Mouse (Mus musculus): Measurements from ENCODE around the gene Slc25a25. TPM values are rescaled to one million over a fixed set of nuclear protein-coding genes. Genes with fewer than 3 reads are reported as not detected.

Gene Slc25a25
- polyA plus RNA-seq, 1 experiment from 2014 or later, result 40.0 TPM

DNA sequence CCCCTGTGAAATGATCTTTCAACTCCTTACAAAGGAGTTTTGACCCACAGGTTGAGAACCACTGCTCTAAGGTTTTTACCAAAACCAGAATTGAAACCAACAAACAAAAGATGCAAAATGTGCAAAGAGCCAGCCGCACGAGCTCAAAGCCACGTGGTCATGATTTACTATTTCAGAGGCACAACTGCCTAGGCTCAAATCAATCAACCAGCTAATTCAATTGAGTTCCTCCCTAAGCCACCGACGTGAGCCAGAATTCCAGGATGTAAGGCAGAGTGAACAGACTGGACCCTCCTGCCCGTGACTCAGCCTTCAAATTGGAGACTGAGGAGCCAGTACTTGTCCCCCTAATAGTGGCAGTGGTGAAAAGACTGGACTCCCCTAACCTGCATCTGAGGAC lies 12.1 kb downstream of the Slc25a25 start:
- Histone ChIP-seq H3K36me3 (no peaks in the 10 kb centered on the region), H3K4me3 (no peak overlapping the region), H3K9ac (replicated peaks) (no peak overlapping the region), H3K4me2 (replicated peaks) (no peak overlapping the region), H3K4me1 (peaks cover 40% of the 10 kb centered on the region), H3K27ac (replicated peaks) (0 out of 2 replicates have a peak overlapping the region, but pooled peaks have one; percentile 22), H3K27me3 (no peaks in the 10 kb centered on the region), H3K9me3 (no peaks in the 10 kb centered on the region)
- WGBS, result 48% methylated on average over 6 of the region's 6 CpGs
- no peak for ATAC-seq (ENCODE audit: low FRiP score, low read depth)

GRCm38 (mm10) chr2:32438733-32439132 lies 12.5 kb downstream of the Slc25a25 start:
- H3K4me2 ChIP-seq (replicated peaks), result no peak overlapping the region
- H3K27me3 ChIP-seq, result no peaks in the 10 kb centered on the region
- WGBS, result 88% methylated on average over 3 of the region's 3 CpGs
- H3K9me3 ChIP-seq, result no peaks in the 10 kb centered on the region
- H3K4me1 ChIP-seq, result peaks cover 40% of the 10 kb centered on the region
- no peaks in the 10 kb centered on the region for H3K36me3 ChIP-seq
- no peak overlapping the region for H3K27ac ChIP-seq (replicated peaks)
- no peak overlapping the region for H3K4me3 ChIP-seq
- no peak for ATAC-seq (ENCODE audit: low FRiP score, low read depth)
- H3K9ac ChIP-seq (replicated peaks), result no peak overlapping the region

GRCm38 (mm10) chr2:32437612-32438166 lies 13.6 kb downstream of the Slc25a25 start:
- no peak overlapping the region for H3K4me2 ChIP-seq (replicated peaks)
- ATAC-seq (ENCODE audit: low FRiP score, low read depth), result no peak
- H3K27ac ChIP-seq (replicated peaks), result 0 out of 2 replicates have a peak overlapping the region, but pooled peaks have one; percentile 15
- H3K27me3 ChIP-seq, result no peaks in the 10 kb centered on the region
- WGBS, result 49% methylated on average over 2 of the region's 2 CpGs
- H3K4me1 ChIP-seq, result peaks cover 40% of the 10 kb centered on the region
- H3K4me3 ChIP-seq, result no peak overlapping the region
- no peaks in the 10 kb centered on the region for H3K36me3 ChIP-seq
- no peak overlapping the region; the same call in 1 of the 2 replicates for H3K9ac ChIP-seq (replicated peaks)
- H3K9me3 ChIP-seq, result no peaks in the 10 kb centered on the region

GRCm38 (mm10) chr2:32436686-32437372 lies 14.4 kb downstream of the Slc25a25 start:
- Histone ChIP-seq H3K4me1 (peaks cover 40% of the 10 kb centered on the region), H3K4me3 (no peak overlapping the region), H3K27me3 (no peaks in the 10 kb centered on the region), H3K36me3 (no peaks in the 10 kb centered on the region), H3K9me3 (no peaks in the 10 kb centered on the region), H3K27ac (replicated peaks) (peak overlapping the region; percentile 36; the same call in 1 of the 2 replicates), H3K9ac (replicated peaks) (no peak overlapping the region), H3K4me2 (replicated peaks) (no peak overlapping the region)
- WGBS, result 60% methylated on average over 3 of the region's 3 CpGs
- ATAC-seq (ENCODE audit: low FRiP score, low read depth), result no peak

DNA sequence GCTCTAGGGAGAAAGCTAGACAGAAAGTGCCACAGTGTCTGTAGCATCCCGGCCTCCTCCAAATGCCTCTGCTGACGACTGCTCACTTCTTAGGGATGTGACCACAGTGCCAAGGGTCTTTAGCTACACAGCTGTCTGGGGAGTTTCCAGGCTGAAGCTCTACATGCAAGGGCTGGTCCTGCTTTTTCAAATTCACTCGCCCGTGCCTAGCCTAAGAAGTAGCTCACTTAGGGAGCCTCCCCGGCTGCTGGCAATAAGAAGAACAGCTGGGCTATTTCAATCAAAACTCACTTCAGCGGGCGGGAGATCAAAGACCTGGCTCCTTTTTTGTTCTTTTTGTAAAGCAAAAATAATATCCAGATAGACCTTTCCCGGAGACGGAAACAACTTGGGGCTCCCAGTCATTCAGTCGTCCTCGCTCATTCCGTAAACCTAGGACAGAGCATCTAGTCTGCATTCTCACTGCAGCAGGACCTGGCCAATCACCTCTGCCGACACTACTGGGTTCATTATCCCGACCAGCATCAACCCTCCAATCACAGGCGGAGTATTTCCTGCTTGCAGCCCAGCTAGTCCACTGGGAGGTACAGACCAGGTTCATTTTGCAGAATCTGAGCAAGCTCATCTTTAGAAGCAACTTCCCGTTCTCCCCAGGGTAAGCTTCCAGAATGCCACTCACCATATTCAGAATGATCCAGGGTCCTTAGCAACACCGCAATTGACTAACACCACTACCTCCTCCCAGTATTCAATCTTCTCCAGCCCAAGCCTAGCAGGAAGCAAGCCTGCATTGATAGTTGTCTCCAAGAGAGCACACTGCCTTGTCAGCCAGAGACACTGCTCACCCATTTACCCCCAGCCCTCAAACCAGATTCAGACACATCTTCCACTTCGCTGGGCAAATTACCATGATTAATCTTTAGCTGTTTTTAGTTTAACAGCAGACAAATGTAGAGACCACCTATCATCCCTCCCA lies 20.3 kb downstream of the Slc25a25 start:
- Histone ChIP-seq H3K4me2 (replicated peaks) (peak overlapping the region; percentile 70), H3K4me1 (peaks cover 46% of the 10 kb centered on the region), H3K9ac (replicated peaks) (peak overlapping the region; percentile 66), H3K9me3 (no peaks in the 10 kb centered on the region), H3K36me3 (0 out of 2 replicates have a peak, but pooled peaks cover 6% of the 10 kb centered on the region), H3K4me3 (peak overlapping the region; percentile 53), H3K27ac (replicated peaks) (peak overlapping the region; percentile 89), H3K27me3 (no peaks in the 10 kb centered on the region)
- ATAC-seq (ENCODE audit: low FRiP score, low read depth), result peak; percentile 97
- WGBS, result 7% methylated on average over 18 of the region's 18 CpGs

DNA sequence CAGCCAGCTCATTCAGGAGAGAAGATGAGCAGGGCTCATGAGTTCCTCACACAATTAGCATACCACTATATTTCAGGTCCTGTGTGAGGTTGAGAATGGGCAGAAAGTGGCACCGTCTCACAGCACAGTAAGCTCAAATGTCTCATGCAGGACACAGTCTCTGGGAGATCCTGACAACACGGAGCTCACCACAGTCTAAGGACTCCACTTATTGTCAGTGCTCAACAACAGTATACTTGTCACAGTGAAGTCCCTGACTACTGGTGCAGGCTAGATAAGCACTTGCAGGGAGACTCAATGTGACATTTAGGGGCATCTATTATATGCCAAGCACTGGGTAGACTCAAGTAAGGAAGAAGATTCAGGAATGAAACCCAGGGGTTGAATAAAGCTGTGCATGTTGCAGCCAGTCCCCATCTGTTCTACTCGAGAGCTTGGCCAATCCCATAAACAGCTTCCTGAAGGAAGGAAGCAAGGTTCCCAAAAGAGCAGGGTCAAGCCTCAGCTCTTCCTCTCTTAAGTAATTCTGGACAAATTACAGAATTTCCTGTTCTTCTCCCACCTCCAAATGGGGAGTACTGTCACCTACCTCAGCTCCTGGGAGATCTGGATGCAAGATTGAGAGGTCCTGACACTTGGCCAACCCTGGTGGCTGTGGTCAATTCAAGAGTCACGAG lies 21.9 kb downstream of the Slc25a25 start:
- H3K36me3 ChIP-seq, result 0 out of 2 replicates have a peak, but pooled peaks cover 6% of the 10 kb centered on the region
- WGBS, result 70% methylated on average over 4 of the region's 4 CpGs
- peak overlapping the region; percentile 73; the same call in 1 of the 2 replicates for H3K27ac ChIP-seq (replicated peaks)

DNA sequence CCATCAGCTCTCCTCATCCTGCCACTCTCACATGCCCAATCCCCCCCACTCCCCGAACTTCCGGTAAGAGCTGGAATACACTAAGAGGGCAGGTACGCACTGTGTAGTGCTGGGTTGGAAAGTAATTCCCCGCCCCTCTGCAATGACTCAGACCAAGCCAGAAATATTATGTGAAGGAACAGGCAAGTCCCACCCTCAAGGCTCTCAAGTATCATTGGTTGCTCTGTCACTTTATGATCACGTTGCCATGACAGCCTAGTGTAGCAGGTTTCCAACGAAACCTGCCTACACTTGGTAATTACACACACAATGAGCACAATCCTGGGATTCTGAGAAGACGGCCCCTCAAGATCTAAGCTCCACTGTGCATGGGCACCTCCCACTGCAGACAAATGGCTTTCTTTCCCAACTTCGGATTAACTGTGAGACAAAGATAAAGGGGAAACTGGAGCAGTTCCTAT lies 23.0 kb downstream of the Slc25a25 start:
- no peaks in the 10 kb centered on the region for H3K27me3 ChIP-seq
- 0 out of 2 replicates have a peak, but pooled peaks cover 6% of the 10 kb centered on the region for H3K36me3 ChIP-seq
- H3K4me1 ChIP-seq, result peaks cover 66% of the 10 kb centered on the region
- peak overlapping the region; percentile 21 for H3K4me3 ChIP-seq
- H3K27ac ChIP-seq (replicated peaks), result peak overlapping the region; percentile 73
- H3K9me3 ChIP-seq, result no peaks in the 10 kb centered on the region
- 0 out of 2 replicates have a peak, but pooled peaks have one; percentile 38 for ATAC-seq (ENCODE audit: low FRiP score, low read depth)
- H3K4me2 ChIP-seq (replicated peaks), result peak overlapping the region; percentile 70
- peak overlapping the region; percentile 32; the same call in 1 of the 2 replicates for H3K9ac ChIP-seq (replicated peaks)
- 51% methylated on average over 8 of the region's 8 CpGs for WGBS

More for the DNA sequence above, 21.9 kb downstream of the Slc25a25 start:
- peaks cover 55% of the 10 kb centered on the region for H3K4me1 ChIP-seq
- peak overlapping the region; percentile 21 for H3K4me3 ChIP-seq
- no peaks in the 10 kb centered on the region for H3K9me3 ChIP-seq
- no peak for ATAC-seq (ENCODE audit: low FRiP score, low read depth)
- 0 out of 2 replicates have a peak overlapping the region, but pooled peaks have one; percentile 32 for H3K9ac ChIP-seq (replicated peaks)
- no peaks in the 10 kb centered on the region for H3K27me3 ChIP-seq
- H3K4me2 ChIP-seq (replicated peaks), result peak overlapping the region; percentile 70

- peak overlapping the region; percentile 73; the same call in 1 of the 2 replicates for H3K27ac ChIP-seq (replicated peaks)
- peaks cover 69% of the 10 kb centered on the region for H3K4me1 ChIP-seq
- H3K9me3 ChIP-seq, result no peaks in the 10 kb centered on the region
- no peak overlapping the region for H3K9ac ChIP-seq (replicated peaks)
- no peak overlapping the region for H3K4me3 ChIP-seq
- peak overlapping the region; percentile 70 for H3K4me2 ChIP-seq (replicated peaks)
- 0 out of 2 replicates have a peak, but pooled peaks cover 6% of the 10 kb centered on the region for H3K36me3 ChIP-seq
- no peaks in the 10 kb centered on the region for H3K27me3 ChIP-seq
- ATAC-seq (ENCODE audit: low FRiP score, low read depth), result no peak
- 73% methylated on average over 5 of the region's 5 CpGs for WGBS
These were observed 23.5 kb downstream of the Slc25a25 start for GRCm38 (mm10) chr2:32427720-32428119.

GRCm38 (mm10) chr2:32426141-32426540 lies 25.1 kb downstream of the Slc25a25 start:
- no peak overlapping the region for H3K4me2 ChIP-seq (replicated peaks)
- peaks cover 63% of the 10 kb centered on the region for H3K4me1 ChIP-seq
- no peaks in the 10 kb centered on the region for H3K9me3 ChIP-seq
- 100% methylated on average over 1 of the region's 1 CpGs for WGBS
- H3K27ac ChIP-seq (replicated peaks), result no peak overlapping the region
- no peak for ATAC-seq (ENCODE audit: low FRiP score, low read depth)
- no peak overlapping the region for H3K4me3 ChIP-seq
- H3K36me3 ChIP-seq, result 0 out of 2 replicates have a peak, but pooled peaks cover 11% of the 10 kb centered on the region
- no peak overlapping the region for H3K9ac ChIP-seq (replicated peaks)
- H3K27me3 ChIP-seq, result no peaks in the 10 kb centered on the region

DNA sequence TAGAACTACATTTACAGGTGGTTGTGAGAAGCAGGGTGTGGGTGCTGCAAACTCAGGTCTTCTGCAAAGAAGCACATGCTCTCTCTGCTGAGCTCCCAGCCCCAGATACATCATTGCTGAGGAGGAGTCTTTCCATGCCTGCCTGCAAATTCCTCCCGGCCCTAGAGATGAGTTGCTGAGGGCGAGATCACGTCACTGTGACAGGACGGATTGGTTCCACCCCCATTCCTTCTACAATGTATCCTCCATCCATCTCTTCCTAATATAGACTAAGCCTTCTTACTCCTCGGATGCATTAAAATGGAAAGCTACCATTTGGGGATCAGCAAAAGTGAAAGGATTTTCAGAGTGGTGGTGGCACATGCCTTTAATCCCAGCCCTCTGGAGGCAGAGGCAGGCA lies 25.7 kb downstream of the Slc25a25 start:
- Histone ChIP-seq H3K27ac (replicated peaks) (no peak overlapping the region), H3K9ac (replicated peaks) (no peak overlapping the region), H3K4me3 (no peak overlapping the region), H3K36me3 (peaks cover 16% of the 10 kb centered on the region), H3K4me2 (replicated peaks) (no peak overlapping the region), H3K27me3 (no peaks in the 10 kb centered on the region), H3K4me1 (peaks cover 60% of the 10 kb centered on the region), H3K9me3 (no peaks in the 10 kb centered on the region)
- no peak for ATAC-seq (ENCODE audit: low FRiP score, low read depth)
- WGBS, result 73% methylated on average over 5 of the region's 5 CpGs

- peaks cover 52% of the 10 kb centered on the region for H3K4me1 ChIP-seq
- no peaks in the 10 kb centered on the region for H3K27me3 ChIP-seq
- ATAC-seq (ENCODE audit: low FRiP score, low read depth), result no peak
- no peak overlapping the region for H3K4me3 ChIP-seq
- H3K4me2 ChIP-seq (replicated peaks), result no peak overlapping the region
- peak overlapping the region; percentile 79 for H3K27ac ChIP-seq (replicated peaks)
- 28% methylated on average over 3 of the region's 3 CpGs for WGBS
- H3K9me3 ChIP-seq, result no peaks in the 10 kb centered on the region
- no peak overlapping the region for H3K9ac ChIP-seq (replicated peaks)
- peaks cover 24% of the 10 kb centered on the region for H3K36me3 ChIP-seq
These were observed 26.4 kb downstream of the Slc25a25 start for GRCm38 (mm10) chr2:32424796-32425195.

Measured in midbrain, embryonic 12.5 days (tissue).